Mouse (Mus musculus): ENCODE results near the gene Tomm40l.

Gene Tomm40l

DNA sequence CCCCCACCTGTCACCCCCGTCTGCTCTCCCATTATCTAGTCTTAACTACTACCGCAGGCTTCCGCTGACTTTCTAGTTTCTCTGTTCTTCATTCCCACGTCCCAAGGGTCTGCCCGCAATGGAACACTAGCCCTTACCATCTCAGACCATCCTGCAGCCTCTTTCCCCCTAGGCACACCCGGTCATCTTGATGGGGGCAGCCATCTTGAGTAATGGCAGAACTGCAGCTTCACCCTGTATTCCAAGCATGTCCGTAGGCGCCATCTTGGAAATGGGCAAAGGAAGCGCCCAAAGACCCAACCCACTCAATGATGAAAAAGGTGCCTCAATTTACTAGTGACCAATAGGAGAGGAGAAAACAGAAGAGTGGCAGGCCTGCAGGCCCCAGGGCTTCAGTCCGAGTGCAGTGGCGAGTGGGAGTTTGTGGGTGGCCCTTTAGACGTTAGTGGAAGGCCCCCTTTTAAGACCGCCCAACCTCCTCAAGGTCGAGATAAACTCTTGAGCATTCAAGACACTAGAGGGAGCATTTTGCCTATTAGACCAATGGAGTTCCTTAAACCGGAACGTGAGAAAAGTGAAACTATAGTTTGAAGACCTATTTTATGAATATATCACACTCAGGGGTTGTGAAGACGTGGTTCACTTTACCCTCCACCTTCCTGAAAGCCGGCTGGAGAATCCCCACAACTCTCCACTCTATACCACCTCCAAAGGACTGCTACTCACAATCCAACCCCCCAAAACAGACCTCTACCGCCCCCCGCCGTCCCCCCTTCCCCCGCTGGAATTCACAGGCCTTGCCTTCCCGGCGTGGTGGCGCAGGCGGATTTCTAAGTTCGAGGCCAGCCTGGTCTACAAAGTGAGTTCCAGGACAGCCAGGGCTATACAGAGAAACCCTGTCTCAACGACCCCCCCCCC is at the start of gene Tomm40l:
Gene Tomm40l, minus strand, starts transcription at position 277 of the 918 bp plus-strand sequence.
- peak; percentile 82 for DNase-seq

DNA sequence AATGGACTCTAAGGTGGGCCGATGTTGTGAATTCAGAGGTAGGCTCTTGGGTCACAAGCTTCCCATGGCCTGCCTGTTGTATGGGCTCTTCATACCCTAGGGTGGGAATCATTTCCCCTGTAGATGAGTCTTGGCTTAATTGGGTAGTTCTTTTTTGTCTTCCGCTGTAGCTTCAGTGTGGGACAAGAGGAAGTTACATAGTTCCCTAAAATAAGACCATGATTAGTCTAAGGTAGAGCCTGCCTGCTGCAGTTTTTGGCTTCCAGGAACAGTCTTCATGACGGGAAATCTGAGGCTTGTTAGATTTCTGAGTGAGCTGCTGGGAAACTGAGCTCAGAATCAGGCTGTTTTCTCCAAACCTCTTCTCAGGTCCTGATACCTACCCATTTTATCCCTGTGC is 49.8 kb upstream of the Tomm40l start:
- no peak for DNase-seq

DNA sequence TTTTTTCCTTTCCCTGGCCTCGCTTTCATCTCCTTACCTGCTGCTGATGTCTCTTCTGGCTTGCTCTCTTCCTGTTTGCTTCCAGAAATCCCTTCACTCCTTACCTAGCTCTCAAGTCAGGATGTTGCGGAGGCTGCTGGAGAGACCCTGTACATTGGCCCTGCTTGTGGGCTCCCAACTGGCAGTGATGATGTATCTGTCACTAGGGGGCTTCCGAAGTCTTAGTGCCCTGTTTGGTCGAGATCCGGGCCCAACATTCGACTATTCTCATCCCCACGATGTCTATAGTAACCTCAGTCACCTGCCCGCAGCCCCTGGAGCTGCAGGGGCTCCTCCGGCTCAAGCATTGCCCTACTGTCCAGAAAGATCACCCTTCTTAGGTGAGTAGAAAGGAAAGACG is 49.3 kb upstream of the Tomm40l start:
- DNase-seq = no peak

DNA sequence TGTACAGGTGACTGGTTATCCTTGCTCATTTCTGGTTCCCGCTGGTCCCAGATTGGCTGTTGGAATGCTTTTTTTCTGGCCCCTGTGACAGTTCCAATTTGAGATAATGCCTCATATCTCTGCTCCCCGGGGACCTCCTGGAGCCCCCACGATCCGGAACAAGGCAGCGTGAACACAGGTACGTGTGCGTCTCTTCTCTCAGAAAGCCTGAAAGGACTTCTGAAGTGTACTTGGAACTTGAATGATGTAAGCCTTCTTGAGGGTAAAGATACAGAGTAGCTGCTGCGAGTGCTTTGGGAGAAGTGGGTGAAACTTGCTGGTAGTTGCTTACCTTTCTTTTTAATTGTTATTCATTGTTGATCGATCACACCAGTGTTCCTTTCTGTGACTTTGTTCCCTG is 48.9 kb upstream of the Tomm40l start:
- DNase-seq = no peak

DNA sequence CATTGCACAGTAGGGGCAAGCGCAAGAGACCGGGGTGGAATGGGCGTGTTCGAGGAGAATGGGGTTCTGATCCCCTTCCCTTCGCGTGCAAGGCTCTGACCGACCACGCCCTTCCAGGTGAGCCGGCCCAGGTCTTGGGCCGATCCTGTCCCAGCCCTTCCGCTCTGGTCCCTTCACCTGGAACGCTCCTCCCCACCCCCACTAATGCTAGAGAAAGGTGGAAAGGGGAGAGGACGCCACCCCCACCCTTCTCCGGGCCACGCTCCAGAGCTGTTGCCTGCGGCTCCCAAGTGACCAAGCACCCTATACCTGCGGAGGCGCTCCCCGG is 48.2 kb upstream of the Tomm40l start:
- DNase-seq = no peak

DNA sequence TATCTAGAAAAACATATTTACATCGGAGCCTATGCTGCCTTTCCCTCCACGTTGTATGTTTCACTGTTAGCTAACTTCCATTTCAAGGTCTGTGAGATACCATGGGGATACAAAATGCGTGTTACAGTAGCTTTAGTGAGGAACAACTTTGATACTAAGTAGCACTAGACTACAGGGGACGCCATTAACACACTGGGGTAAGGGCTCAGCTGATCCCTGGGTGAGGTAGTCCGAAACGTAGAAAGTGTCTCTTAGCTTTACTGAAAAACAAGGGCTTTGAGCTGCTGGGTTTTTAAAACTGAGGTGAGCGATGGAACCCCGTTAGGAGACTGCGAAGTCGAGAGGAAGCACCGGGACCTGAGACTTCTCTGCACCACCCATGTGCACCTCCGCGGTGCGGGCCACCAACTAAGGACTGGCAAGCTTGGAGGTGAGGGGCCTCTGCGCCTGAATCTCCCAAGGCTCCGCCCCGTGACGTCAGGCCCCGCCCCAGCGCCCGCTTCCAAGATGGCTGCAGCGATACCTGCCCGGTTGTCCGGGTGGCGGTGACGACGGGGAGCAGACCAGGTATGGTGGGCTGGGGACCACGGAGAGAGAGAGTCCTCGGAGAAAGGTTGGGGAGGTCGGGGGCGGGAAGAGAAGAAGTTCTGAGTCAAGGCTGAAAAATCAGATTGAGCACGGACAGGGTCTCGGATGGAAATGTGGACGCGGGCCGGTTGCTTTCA is 47.7 kb upstream of the Tomm40l start, which contains the start of gene B4galt3:
Gene B4galt3, plus strand, starts transcription at position 481 of the 725 bp plus-strand sequence.
- DNase-seq = peak; percentile 100

DNA sequence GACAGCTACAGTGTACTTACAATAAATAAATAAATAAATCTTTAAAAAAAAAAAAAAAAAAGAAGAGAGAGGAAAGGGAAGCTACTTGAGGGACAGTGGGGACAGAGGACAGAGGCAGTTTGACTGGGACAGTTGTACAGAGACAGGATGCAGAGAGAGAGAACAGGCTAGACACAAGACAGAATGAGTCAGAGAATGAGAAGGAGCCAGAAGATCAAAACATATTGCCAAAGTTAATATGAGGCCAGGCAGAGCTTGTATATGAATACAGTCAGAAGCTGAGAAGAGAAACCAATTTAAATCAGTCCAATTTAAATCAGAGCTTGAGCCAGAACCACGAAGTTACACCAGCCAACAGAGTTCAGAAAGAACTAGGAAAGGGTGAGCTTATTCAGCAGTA is 46.0 kb upstream of the Tomm40l start:
- DNase-seq = no peak

DNA sequence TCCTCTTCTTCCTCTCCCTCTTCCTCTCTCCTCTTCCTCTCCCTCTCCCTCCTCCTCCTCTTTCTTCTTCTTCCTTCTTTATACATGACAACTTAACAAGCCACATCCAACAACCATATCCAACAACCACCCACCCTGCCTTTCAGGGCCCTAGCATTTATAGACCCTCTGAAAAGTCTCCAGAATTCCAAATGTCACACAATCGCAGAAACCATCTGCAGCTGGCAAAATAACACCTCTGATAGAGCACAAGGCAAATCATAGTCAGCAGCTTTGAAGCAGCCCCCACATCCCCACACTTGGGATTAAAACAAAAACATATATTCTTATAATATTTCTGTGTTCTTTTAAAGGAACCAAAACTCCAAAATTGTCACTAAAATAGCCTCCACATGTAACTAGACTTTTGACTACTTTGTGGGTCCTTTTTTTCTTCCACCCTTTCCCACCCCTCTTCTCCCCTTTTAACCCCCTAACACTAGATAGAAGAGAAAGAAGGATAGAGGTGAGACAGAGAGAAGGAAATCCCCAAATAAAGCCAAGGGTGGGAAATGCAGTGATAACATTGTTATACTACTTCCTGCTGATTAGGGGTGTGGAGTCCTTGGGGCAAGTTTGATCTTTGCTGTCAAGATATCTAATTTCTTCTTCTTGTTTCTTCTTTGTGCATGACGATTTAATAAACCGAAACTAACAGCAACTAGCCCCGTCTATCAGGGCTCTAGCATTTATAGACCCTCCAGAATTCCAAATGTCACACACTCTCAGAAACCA is 43.8 kb upstream of the Tomm40l start:
- DNase-seq = no peak

DNA sequence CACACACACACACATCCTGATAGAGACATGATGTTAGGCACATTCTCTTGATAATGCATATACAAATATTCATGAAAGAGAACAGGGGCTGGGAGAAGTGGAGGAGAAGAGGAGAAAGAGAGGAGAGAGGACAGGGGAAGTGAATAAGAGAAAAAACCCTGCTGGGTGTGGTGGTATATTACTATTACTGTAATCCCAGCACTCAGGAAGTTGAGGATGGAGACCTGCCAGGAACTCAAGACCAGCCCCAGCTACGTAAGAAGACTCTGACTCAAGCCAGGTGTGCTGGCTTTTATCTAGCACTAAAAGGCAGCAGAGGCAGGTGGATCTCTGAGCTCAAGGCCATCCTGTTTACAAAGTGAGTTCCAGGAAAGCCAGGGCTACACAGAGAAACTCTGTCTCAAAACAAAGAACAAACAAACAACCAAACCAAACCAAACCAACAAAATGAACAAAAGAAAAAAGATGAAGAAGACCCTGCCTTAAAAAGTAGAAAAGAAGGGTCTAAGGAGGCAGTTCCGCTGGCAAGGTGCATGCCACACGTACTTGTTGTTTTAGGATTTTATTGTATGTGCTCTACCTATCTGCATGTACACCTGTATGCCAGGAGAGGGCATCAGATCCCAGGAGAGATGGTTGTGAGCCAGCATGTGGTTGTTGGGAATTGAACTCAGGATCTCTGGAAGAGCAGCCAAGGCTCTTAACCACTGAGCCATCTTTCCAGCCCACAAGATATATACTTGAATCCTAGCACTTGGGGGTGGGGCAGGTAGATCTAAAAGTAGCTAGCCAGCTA is 41.5 kb upstream of the Tomm40l start:
- DNase-seq = no peak

DNA sequence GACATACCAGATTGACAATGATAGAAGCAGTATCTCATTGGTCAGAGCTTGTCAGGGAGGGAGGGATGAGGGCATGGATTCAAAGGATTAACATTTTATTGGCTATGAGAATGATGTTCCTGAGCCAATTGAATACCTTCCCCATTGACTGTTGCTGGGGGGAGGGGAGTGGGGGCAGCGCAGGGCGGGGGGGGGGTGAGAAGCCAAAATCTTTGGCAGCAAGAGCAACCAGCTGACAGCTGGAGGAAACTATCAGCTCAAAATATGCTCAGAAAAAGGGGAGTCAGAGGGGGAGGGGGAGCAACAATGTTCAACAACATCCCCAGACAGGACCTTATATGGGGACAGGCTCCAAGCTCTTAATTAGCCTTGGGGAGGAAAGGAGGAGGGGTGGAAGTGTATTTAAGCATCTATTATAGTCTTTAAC is 40.9 kb upstream of the Tomm40l start:
- DNase-seq = no peak

DNA sequence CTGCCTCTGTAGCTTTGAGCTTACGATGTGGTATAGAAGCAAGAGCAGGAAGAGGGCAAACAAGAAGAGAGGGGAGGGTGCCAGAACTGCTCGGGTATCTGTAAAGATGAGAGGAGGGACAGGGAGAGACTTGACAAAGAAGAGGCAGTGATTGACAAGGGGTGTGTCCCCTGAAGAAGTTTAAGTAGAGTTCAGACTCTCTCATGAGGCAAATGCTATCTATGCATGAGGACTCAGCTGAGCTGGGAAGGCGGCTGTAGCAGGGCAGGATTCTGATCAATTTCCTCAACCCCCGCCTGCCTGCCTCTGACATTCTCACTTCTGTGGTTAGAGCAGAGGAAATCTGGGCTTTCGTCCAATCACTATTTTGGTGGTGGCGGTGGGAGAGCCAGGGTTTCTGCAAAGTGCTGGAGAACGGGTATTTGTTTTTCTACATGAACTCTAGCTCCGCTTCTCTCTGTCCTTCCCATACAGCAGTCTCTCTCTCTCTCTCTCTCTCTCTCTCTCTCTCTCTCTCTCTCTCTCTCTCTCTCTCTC is 40.3 kb upstream of the Tomm40l start:
- no peak for DNase-seq

DNA sequence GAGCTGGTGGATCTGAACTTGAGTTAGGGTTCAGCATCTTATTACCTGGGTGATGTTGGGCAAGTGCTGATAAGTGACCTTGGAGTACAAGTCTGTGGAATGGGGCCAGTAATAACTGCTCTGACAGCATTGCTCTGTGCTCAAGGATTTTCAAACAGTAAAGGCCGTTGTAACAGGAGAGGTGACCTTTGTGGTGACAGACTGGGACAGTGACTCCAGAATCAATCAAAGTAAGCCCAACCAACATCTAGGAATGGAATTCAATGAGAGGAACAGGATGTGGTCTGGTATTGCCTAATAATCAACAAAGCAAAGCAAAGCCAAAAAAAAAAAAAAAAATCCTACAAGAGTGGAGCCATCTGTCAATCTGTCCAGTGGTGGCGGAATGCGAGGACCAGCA is 38.0 kb upstream of the Tomm40l start:
- no peak for DNase-seq

DNA sequence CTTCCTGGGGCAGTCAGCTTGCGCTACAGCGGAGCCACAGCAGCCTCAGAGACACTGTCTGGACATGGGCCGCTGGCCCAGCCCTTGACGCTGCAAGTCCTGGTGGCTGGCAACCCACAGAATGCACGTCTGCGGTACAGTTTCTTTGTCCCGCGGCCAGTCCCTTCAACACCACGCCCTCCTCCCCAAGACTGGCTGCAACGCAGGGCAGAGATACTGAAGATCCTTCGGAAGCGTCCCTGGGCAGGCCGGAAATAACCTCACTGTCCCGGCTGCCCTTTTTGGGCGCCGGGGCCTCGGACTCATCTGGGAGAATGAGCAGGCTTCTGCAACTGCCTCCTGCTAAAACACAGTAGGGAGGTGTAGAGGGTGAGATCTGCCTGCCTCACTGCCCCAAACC is 36.6 kb upstream of the Tomm40l start:
- no peak for DNase-seq

DNA sequence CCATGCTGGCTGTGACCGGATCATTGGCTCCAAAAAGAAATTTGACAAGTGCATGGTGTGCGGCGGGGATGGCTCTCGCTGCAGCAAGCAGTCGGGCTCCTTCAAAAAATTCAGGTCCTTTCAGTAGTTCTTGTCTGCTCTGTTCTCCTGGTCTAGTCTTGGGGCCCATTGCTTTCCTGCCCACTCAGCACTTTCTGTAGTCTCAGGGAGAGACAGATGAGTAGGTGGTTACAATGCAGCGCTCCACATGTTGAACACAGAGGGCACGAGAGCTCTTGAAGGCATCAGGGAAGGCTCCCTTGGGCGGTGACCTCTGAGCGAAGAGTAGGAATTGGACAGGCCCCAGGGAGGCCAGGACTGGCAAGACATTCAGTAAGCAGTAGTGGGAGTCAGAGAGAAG is 35.5 kb upstream of the Tomm40l start:
- no peak for DNase-seq

DNA sequence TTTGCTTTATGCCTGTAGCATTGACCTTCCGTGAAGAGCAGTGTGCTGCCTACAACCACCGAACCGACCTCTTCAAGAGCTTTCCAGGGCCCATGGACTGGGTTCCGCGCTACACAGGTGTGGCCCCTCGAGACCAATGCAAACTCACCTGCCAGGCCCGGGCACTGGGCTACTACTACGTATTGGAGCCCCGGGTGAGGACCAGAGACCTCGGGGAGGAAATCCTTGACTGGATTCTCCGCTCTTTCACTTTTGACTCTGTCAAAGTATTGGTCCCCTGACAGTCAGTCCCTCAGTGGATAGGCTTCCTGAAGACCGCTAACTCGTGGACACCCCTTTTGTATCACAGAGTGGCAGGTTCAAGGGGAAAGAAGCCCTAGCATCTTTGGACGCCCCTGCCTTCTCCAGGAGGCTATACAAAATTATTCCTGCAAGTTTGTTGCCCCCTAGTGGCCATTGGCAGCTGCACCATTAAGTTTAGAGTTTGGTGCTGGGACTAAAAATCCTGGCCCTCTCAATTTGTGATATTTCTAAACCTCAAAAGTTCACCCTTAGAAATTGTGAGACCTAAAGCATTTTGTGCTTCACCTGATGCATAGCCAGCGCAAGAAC is 34.7 kb upstream of the Tomm40l start:
- DNase-seq = peak; percentile 73

DNA sequence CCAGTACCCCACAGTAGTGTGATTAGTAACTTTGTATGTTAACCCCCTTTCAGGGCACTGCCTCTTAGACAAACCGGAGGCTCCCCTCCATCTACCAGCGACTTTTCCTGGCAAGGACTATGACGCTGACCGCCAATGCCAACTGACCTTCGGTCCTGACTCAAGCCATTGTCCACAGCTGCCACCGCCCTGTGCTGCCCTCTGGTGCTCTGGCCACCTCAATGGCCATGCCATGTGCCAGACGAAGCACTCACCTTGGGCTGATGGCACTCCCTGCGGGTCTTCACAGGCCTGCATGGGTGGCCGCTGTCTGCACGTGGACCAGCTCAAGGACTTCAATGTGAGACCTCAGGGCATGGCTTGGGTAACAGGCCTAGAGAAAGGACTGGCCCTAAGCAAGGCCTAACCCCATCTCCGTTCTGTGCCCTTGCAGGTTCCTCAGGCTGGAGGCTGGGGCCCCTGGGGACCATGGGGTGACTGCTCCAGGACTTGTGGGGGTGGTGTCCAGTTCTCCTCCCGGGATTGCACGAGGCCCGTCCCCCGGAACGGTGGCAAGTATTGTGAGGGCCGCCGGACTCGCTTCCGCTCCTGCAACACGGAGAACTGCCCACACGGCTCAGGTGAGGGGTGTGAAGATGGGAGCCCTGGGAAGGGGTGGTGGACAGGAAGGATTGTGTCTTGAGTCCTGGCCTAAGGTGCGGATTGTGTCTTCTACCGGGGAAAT is 33.9 kb upstream of the Tomm40l start:
- DNase-seq = no peak

DNA sequence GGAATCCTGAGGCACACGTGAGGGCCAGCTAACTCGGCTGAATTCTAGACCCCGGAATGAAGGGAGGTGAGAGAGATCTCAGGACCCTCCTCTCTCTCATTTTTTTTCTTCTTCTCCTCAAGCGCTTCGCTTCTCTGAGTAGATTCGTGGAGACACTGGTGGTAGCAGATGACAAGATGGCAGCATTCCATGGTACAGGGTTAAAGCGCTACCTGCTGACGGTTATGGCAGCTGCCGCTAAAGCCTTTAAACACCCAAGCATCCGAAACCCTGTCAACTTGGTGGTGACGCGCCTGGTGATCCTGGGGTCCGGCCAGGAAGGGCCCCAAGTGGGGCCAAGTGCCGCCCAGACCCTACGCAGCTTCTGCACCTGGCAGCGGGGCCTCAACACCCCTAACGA is 30.1 kb upstream of the Tomm40l start:
- DNase-seq = no peak

DNA sequence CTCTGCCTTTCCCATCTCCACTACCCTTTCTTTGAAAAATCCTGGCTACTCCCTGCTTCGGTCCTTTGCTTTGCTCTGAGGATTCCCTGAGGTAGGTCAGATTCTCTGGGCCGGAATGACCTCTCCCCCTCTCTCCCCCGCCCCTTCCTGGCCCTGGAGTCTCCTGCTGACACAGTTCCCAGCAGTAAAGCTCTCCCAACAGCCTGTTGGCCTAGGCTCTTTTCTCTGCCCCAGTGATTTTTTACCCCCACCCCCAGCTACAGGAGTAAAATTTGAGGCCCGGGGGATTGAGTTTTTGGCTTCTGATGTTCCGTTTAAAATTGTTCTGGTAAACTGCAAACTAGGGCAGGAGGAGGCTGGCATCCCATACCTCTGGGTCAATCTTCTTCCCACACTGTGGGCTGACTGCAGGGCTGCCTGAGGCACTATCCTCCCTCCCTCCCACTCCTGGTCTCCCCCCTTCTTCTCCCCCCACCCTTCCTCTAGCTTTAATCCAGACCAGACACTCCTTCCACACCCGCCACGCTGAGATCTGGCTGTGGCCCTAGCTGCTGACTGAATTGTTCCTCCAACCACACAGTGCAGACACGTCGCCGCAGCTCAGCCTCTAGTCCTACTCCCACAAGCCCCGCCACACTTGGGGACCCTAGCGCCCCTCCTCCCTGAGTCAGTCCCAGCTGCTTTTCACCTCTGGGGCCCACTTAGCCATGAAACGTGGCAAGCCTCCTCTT is 29.4 kb upstream of the Tomm40l start:
- DNase-seq = peak; percentile 42

DNA sequence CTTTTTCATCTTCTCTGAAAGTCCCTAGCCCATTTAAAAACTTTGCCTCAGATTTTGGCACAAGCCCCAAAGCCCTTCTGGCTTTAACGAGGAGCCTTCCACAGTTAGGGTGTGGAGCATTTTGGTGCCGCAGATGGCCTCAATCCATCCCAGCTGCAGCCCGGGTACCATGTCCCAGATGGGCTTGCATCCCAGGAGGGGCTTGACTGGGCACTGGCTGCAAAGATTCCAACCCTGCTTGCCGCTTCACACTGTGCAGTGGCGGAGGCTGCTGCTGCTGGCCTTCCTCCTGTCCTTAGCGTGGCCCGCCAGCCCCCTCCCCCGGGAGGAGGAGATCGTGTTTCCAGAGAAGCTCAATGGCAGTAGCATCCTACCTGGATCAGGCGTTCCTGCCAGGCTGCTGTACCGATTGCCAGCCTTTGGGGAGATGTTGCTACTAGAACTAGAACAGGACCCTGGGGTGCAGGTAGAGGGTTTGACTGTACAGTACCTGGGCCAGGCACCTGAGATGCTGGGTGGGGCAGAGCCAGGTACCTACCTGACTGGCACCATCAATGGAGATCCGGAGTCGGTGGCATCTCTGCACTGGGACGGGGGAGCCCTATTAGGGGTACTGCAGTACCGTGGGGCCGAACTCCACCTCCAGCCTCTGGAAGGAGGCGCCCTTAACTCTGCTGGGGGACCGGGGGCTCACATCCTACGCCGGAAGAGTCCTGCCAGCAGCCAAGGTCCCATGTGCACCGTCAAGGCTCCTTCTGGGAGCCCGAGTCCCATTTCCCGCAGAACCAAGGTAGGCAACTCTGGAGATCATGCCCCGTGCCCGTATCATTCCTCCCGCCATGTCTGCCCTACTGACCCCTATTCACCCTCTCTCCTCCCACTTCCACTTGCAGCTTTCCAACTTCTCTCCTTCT is 28.6 kb upstream of the Tomm40l start, which contains the start of gene Ndufs2:
Gene Ndufs2, minus strand, starts transcription at position 709 of the 914 bp plus-strand sequence.
- DNase-seq = no peak
